Mouse (Mus musculus) embryonic facial prominence, embryonic 12.5 days (tissue): ENCODE measurements at regions not wholly inside any gene's neighbourhood (a gene's known extent, or its start where the extent isn't known, plus 50 kb on each side); places are given as distances from the start of the nearest gene placed in this dataset.

Experiments
- ATAC-seq: fragments of 200-750 bp; cut with Nextera tagmentation; 2 replicates; pipeline ENCODE4 v1.8.0; 2017; ENCODE audit not compliant: insufficient number of reproducible peaks, insufficient read depth, low FRiP score, low TSS enrichment
- H3K27ac ChIP-seq: fragments of 300-500 bp; sonication (generic); 2 replicates; pipeline ENCODE4 v1.5.1; 2016; ENCODE audit warnings: mild to moderate bottlenecking
- H3K27me3 ChIP-seq: fragments of 300-500 bp; sonication (generic); 2 replicates; pipeline ENCODE4 v1.6.1; 2016; ENCODE audit warnings: mild to moderate bottlenecking, moderate library complexity
- H3K36me3 ChIP-seq: fragments of 300-500 bp; sonication (generic); 2 replicates; pipeline ENCODE4 v1.6.1; 2016; ENCODE audit warnings: mild to moderate bottlenecking
- H3K4me1 ChIP-seq: fragments of 300-500 bp; sonication (generic); 2 replicates; pipeline ENCODE4 v1.6.1; 2016
- H3K4me2 ChIP-seq: fragments of 300-500 bp; sonication (generic); replicated peaks from 2 replicates; pipeline ENCODE4 v1.6.1; 2016; ENCODE audit warnings: mild to moderate bottlenecking, moderate library complexity
- H3K4me3 ChIP-seq: fragments of 300-500 bp; sonication (generic); 2 replicates; pipeline ENCODE4 v1.5.1; 2016; ENCODE audit warnings: mild to moderate bottlenecking
- H3K9ac ChIP-seq: fragments of 300-500 bp; sonication (generic); 2 replicates; pipeline ENCODE4 v1.6.1; 2016; ENCODE audit warnings: mild to moderate bottlenecking, moderate library complexity
- H3K9me3 ChIP-seq: fragments of 300-500 bp; sonication (generic); 2 replicates; pipeline ENCODE4 v1.6.1; 2016; ENCODE audit warnings: mild to moderate bottlenecking, moderate library complexity
- WGBS: fragments of 180-500 bp; shearing (Covaris S2); methylation state at CpG from one replicate; pipeline ENCODE4 v1.1.7; 2016; 5-methylcytosine and 5-hydroxymethylcytosine counted together

GRCm38 (mm10) chr3:16810878-16811611 is 804.8 kb upstream of the Gm5150 start:
- Histone ChIP-seq H3K27me3 (no peaks in the 10 kb centered on the region), H3K4me3 (no peak overlapping the region), H3K4me1 (peaks cover 4% of the 10 kb centered on the region; the same call in 1 of the 2 replicates), H3K9me3 (no peaks in the 10 kb centered on the region), H3K9ac (no peak overlapping the region), H3K36me3 (no peaks in the 10 kb centered on the region), H3K27ac (no peak overlapping the region), H3K4me2 (no peak overlapping the region)
- no peak for ATAC-seq
- WGBS = 23% methylated on average over 3 of the region's 3 CpGs

DNA sequence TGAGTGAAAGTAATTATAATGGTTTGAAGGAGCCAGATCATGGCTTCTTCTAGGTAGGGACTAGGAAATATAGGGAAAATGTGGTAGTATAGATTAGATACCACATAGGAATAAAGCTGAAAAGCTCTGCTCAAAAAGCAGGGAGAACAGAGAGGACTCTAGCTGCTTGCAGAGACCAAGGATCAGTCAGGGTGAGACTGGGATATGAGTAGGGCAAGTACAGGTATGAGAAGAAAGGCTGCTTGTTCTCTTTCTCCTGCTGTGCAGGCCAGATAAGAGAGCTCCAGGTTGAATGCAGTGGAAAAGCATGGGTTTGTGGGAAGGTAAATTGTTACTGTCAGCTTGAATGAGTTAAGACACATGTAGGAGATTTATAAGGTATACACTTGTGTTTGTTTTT is 797.4 kb upstream of the Gm5150 start:
- H3K4me3 ChIP-seq = no peak overlapping the region
- no peak overlapping the region for H3K9ac ChIP-seq
- H3K4me2 ChIP-seq = no peak overlapping the region
- H3K36me3 ChIP-seq = no peaks in the 10 kb centered on the region
- no peaks in the 10 kb centered on the region for H3K27me3 ChIP-seq
- no peaks in the 10 kb centered on the region for H3K4me1 ChIP-seq
- no peak overlapping the region for H3K27ac ChIP-seq
- ATAC-seq = no peak
- no peaks in the 10 kb centered on the region for H3K9me3 ChIP-seq
